Mouse (Mus musculus) C2C12 (cell line): ENCODE measurements around the gene Foxa3.

Experiments used
- CEBPB ChIP-seq: IDR thresholded peaks from one replicate; pipeline ENCODE4 v1.6.1; 2011; ENCODE audit warnings: low read depth, mild to moderate bottlenecking, control low read depth, moderate library complexity
- CTCF ChIP-seq: IDR thresholded peaks from one replicate; pipeline ENCODE4 v1.5.1; 2011; ENCODE audit not compliant: control insufficient read depth, insufficient read depth, insufficient read length
- MAX ChIP-seq: IDR thresholded peaks from one replicate; pipeline ENCODE4 v1.6.1; 2011; ENCODE audit warnings: mild to moderate bottlenecking, control low read depth
- MYOD1 ChIP-seq: IDR thresholded peaks from one replicate; pipeline ENCODE4 v1.6.1; 2011; ENCODE audit warnings: low read depth; ENCODE audit not compliant: control insufficient read depth, insufficient read length
- MYOG ChIP-seq: IDR thresholded peaks from one replicate; pipeline ENCODE4 v1.6.1; 2011; ENCODE audit not compliant: control insufficient read depth, insufficient read length; ENCODE audit errors: extremely low read depth
- USF1 ChIP-seq: IDR thresholded peaks from one replicate; pipeline ENCODE4 v1.6.1; 2011; ENCODE audit warnings: low read depth, mild to moderate bottlenecking, control low read depth, moderate library complexity

GRCm38 (mm10) chr7:19024581-19025255 lies 1.4 kb upstream of the Foxa3 start:
- no peak for TF ChIP-seq USF1
- no peak for TF ChIP-seq CTCF
- no peak for TF ChIP-seq MAX
- TF ChIP-seq MYOG: no peak
- no peak for TF ChIP-seq CEBPB
- no peak for TF ChIP-seq MYOD1
